Mouse (Mus musculus) heart, adult 8-10 months (tissue): Measurements from ENCODE around the gene Ppp1r21. TPM values are rescaled to one million over a fixed set of nuclear protein-coding genes. Genes with fewer than 3 reads are reported as not detected.

ENCODE experiments used
- DNase-seq: peaks from one replicate; pipeline ENCODE4 v3.0.0; 2022; ENCODE audit warnings: low spot score
- total RNA-seq, 4 experiments: library from RNA; stranded (reverse); gene quantifications; 2 replicates each; pipeline ENCODE4 v1.2.4; 2022

Gene Ppp1r21
- total RNA-seq, 4 experiments from 2014 or later = 6.3 to 11.3 (median 9.1) TPM

- no peak for DNase-seq
Observed at GRCm38 (mm10) chr17:88613172-88613571, 83.3 kb downstream of the Ppp1r21 start.

GRCm38 (mm10) chr17:88613721-88614120 is 83.8 kb downstream of the Ppp1r21 start:
- no peak for DNase-seq

- DNase-seq = no peak
Observed at GRCm38 (mm10) chr17:88614234-88614633, 84.3 kb downstream of the Ppp1r21 start.

- no peak for DNase-seq
Observed at GRCm38 (mm10) chr17:88614733-88615132, 84.8 kb downstream of the Ppp1r21 start.

GRCm38 (mm10) chr17:88615492-88616155 is 85.7 kb downstream of the Ppp1r21 start:
- no peak for DNase-seq

- no peak for DNase-seq
Observed at GRCm38 (mm10) chr17:88620935-88621334, 91.0 kb downstream of the Ppp1r21 start.

GRCm38 (mm10) chr17:88621374-88621773 is 91.5 kb downstream of the Ppp1r21 start:
- DNase-seq = no peak

- DNase-seq = no peak
Observed at GRCm38 (mm10) chr17:88622711-88623110, 92.8 kb downstream of the Ppp1r21 start.

- DNase-seq = no peak
Observed at GRCm38 (mm10) chr17:88624386-88624785, 94.5 kb downstream of the Ppp1r21 start.

- no peak for DNase-seq
Observed at GRCm38 (mm10) chr17:88625350-88625749, 95.4 kb downstream of the Ppp1r21 start.

- DNase-seq = peak; percentile 24
Observed at GRCm38 (mm10) chr17:88625931-88626330, 96.0 kb downstream of the Ppp1r21 start.

- DNase-seq = no peak
Observed at GRCm38 (mm10) chr17:88626347-88626811, 96.5 kb downstream of the Ppp1r21 start.

GRCm38 (mm10) chr17:88627150-88627549 is 97.2 kb downstream of the Ppp1r21 start:
- peak; percentile 36 for DNase-seq

GRCm38 (mm10) chr17:88628676-88629380 is 98.9 kb downstream of the Ppp1r21 start:
- DNase-seq = peak; percentile 89

GRCm38 (mm10) chr17:88629381-88629759 is 99.5 kb downstream of the Ppp1r21 start:
- peak; percentile 49 for DNase-seq

GRCm38 (mm10) chr17:88629931-88630553 is 100.1 kb downstream of the Ppp1r21 start:
- peak; percentile 68 for DNase-seq

- DNase-seq = no peak
Observed at GRCm38 (mm10) chr17:88630554-88630948, 100.6 kb downstream of the Ppp1r21 start.

GRCm38 (mm10) chr17:88632631-88633030 is 102.7 kb downstream of the Ppp1r21 start:
- no peak for DNase-seq

GRCm38 (mm10) chr17:88636076-88636475 is 106.2 kb downstream of the Ppp1r21 start:
- DNase-seq = no peak

GRCm38 (mm10) chr17:88636587-88636986 is 106.7 kb downstream of the Ppp1r21 start:
- DNase-seq = no peak
